Mouse (Mus musculus) forebrain, embryonic 14.5 days (tissue): Measurements from ENCODE around the gene Cep250. TPM values are rescaled to one million over a fixed set of nuclear protein-coding genes. Genes with fewer than 3 reads are reported as not detected.

Experiments used
- ATAC-seq: fragments of 200-750 bp; cut with Nextera tagmentation; 2 replicates; pipeline ENCODE4 v1.8.0; 2017; ENCODE audit warnings: mild to moderate bottlenecking, moderate library complexity
- DNase-seq: peaks from one replicate; pipeline ENCODE4 v3.0.0-alpha.2; 2015; ENCODE audit warnings: low spot score
- H3K27ac ChIP-seq: fragments of 300-500 bp; sonication (generic); 2 replicates; pipeline ENCODE4 v1.5.1; 2014; ENCODE audit warnings: low read depth, mild to moderate bottlenecking, control low read depth, low read length, moderate library complexity
- H3K27me3 ChIP-seq: fragments of 300-500 bp; sonication (generic); replicated peaks from 2 replicates; pipeline ENCODE4 v1.6.1; 2014; ENCODE audit warnings: low read length, control low read depth, mixed read lengths; ENCODE audit not compliant: control insufficient read depth, insufficient read depth
- H3K36me3 ChIP-seq: fragments of 300-500 bp; sonication (generic); 2 replicates; pipeline ENCODE4 v1.6.1; 2014; ENCODE audit warnings: low read length, control low read depth; ENCODE audit not compliant: control insufficient read depth, insufficient read depth
- H3K4me1 ChIP-seq: fragments of 300-500 bp; sonication (generic); 2 replicates; pipeline ENCODE4 v1.6.1; 2014; ENCODE audit warnings: antibody characterized with exemption, low read length, control low read depth; ENCODE audit not compliant: control insufficient read depth, insufficient read depth
- H3K4me2 ChIP-seq: fragments of 300-500 bp; sonication (generic); 2 replicates; pipeline ENCODE4 v1.6.1; 2014; ENCODE audit warnings: mild to moderate bottlenecking, control low read depth, low read length
- H3K4me3 ChIP-seq: fragments of 300-500 bp; sonication (generic); 2 replicates; pipeline ENCODE4 v1.5.1; 2014; ENCODE audit warnings: low read depth, low read length, control low read depth
- H3K9ac ChIP-seq: fragments of 300-500 bp; sonication (generic); 2 replicates; pipeline ENCODE4 v1.6.1; 2014; ENCODE audit warnings: mild to moderate bottlenecking, low read length, control low read depth, moderate library complexity
- H3K9me3 ChIP-seq: fragments of 300-500 bp; sonication (generic); replicated peaks from 2 replicates; pipeline ENCODE4 v1.6.1; 2016; ENCODE audit warnings: low read length, control low read depth, mixed read lengths; ENCODE audit not compliant: control insufficient read depth
- whole genome bisulfite sequencing: fragments of 180-500 bp; shearing (Covaris S2); extraction: QIAGEN DNeasy Blood & Tissue Kit; methylation state at CpG from one replicate; pipeline ENCODE4 v1.1.7; 2014; 5-methylcytosine and 5-hydroxymethylcytosine counted together
- polyA plus RNA-seq: library from polyadenylated mRNA; unstranded; fragments of >200 nt; fragmentation: Nextera tagmentation; extraction: Ambion mirVana; gene quantifications from 2 replicates; pipeline ENCODE4 v1.2.1, GENCODE M21; 2014

The Cep250 gene
- polyA plus RNA-seq, 1 experiment from 2014 or later = 7.0 TPM

DNA sequence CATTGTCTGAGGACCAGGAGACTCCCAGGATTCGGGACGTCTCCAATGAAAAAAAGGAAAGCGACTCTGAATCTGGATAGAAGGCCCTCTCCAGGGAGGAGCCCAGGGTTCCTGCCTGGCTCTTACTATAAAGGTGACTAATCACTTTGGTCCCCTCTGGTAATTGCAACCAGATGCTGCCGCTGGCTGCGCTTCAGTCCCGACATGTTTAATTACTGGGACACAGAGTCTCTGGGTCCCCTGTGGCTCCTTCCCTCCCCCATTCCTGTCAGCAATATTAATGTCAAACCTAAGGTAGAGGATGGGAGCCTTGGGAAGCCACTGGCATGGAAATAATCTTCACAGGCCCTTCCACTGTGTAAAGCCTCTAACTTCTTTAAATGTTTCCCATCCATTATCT is 6.9 kb upstream of the Cep250 start:
- ATAC-seq (no peak), DNase-seq (no peak)
- H3K9me3 ChIP-seq = no peaks in the 10 kb centered on the region
- H3K4me1 ChIP-seq = no peaks in the 10 kb centered on the region
- no peak overlapping the region for H3K27ac ChIP-seq
- H3K4me3 ChIP-seq = no peak overlapping the region
- no peaks in the 10 kb centered on the region for H3K36me3 ChIP-seq
- no peak overlapping the region for H3K9ac ChIP-seq
- 16% methylated on average over 6 of the region's 6 CpGs for WGBS
- no peak overlapping the region for H3K4me2 ChIP-seq
- H3K27me3 ChIP-seq = no peaks in the 10 kb centered on the region

GRCm38 (mm10) chr2:155952006-155952405 is 4.3 kb upstream of the Cep250 start:
- no peak overlapping the region for H3K4me3 ChIP-seq
- no peak overlapping the region for H3K9ac ChIP-seq
- no peaks in the 10 kb centered on the region for H3K4me1 ChIP-seq
- no peaks in the 10 kb centered on the region for H3K27me3 ChIP-seq
- no peak overlapping the region for H3K4me2 ChIP-seq
- H3K27ac ChIP-seq = no peak overlapping the region
- H3K9me3 ChIP-seq = no peaks in the 10 kb centered on the region
- ATAC-seq (no peak), DNase-seq (peak; percentile 81)
- H3K36me3 ChIP-seq = no peaks in the 10 kb centered on the region

- no peak for ATAC-seq
- 95% methylated on average over 5 of the region's 5 CpGs for WGBS
- Histone ChIP-seq H3K36me3 (peaks cover 30% of the 10 kb centered on the region), H3K9me3 (no peaks in the 10 kb centered on the region), H3K27ac (no peak overlapping the region), H3K4me1 (peaks cover 4% of the 10 kb centered on the region; the same call in 1 of the 2 replicates), H3K9ac (no peak overlapping the region), H3K4me2 (no peak overlapping the region), H3K27me3 (no peaks in the 10 kb centered on the region), H3K4me3 (no peak overlapping the region)
- DNase-seq = no peak
Observed at GRCm38 (mm10) chr2:155959981-155960380, 3.7 kb downstream of the Cep250 start.

- no peaks in the 10 kb centered on the region for H3K9me3 ChIP-seq
- no peak for ATAC-seq
- no peak overlapping the region for H3K9ac ChIP-seq
- H3K4me1 ChIP-seq = peaks cover 4% of the 10 kb centered on the region; the same call in 1 of the 2 replicates
- 83% methylated on average over 10 of the region's 10 CpGs for WGBS
- no peak overlapping the region for H3K27ac ChIP-seq
- H3K4me2 ChIP-seq = no peak overlapping the region
- H3K27me3 ChIP-seq = no peaks in the 10 kb centered on the region
- no peak for DNase-seq
- H3K36me3 ChIP-seq = peaks cover 45% of the 10 kb centered on the region
- H3K4me3 ChIP-seq = no peak overlapping the region
Observed at GRCm38 (mm10) chr2:155961862-155962261, 5.6 kb downstream of the Cep250 start.

- DNase-seq (peak; percentile 70), ATAC-seq (no peak)
- 50% methylated on average over 1 of the region's 1 CpGs for WGBS
- Histone ChIP-seq H3K4me2 (no peak overlapping the region), H3K9ac (no peak overlapping the region), H3K36me3 (peaks cover 57% of the 10 kb centered on the region), H3K27me3 (no peaks in the 10 kb centered on the region), H3K4me3 (no peak overlapping the region), H3K27ac (no peak overlapping the region), H3K9me3 (no peaks in the 10 kb centered on the region), H3K4me1 (no peaks in the 10 kb centered on the region)
Observed at GRCm38 (mm10) chr2:155962991-155963390, 6.7 kb downstream of the Cep250 start.

DNA sequence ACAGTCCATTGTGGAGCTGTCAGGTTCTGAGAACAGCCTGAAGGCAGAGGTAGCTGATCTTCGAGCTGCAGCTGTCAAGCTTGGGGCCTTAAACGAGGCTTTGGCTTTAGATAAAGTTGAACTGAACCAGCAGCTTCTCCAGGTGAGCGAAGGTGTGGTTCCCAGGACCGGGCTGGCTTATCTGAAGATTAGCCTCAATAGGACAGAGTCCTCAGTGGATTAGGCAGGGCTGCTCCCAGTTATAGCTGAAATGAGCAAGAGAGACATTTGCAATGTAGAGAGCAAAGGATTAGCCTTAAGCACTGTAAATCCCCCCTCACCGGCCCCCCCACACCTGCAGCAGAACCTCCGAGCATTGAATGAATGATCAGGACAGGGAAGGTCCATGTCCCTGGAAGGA is 17.1 kb downstream of the Cep250 start:
- no peaks in the 10 kb centered on the region for H3K27me3 ChIP-seq
- H3K4me2 ChIP-seq = no peak overlapping the region
- peaks cover 87% of the 10 kb centered on the region for H3K36me3 ChIP-seq
- no peak overlapping the region for H3K27ac ChIP-seq
- no peaks in the 10 kb centered on the region for H3K9me3 ChIP-seq
- WGBS = 84% methylated on average over 6 of the region's 6 CpGs
- no peaks in the 10 kb centered on the region for H3K4me1 ChIP-seq
- H3K9ac ChIP-seq = no peak overlapping the region
- no peak overlapping the region for H3K4me3 ChIP-seq
- no peak for DNase-seq
- ATAC-seq = no peak

DNA sequence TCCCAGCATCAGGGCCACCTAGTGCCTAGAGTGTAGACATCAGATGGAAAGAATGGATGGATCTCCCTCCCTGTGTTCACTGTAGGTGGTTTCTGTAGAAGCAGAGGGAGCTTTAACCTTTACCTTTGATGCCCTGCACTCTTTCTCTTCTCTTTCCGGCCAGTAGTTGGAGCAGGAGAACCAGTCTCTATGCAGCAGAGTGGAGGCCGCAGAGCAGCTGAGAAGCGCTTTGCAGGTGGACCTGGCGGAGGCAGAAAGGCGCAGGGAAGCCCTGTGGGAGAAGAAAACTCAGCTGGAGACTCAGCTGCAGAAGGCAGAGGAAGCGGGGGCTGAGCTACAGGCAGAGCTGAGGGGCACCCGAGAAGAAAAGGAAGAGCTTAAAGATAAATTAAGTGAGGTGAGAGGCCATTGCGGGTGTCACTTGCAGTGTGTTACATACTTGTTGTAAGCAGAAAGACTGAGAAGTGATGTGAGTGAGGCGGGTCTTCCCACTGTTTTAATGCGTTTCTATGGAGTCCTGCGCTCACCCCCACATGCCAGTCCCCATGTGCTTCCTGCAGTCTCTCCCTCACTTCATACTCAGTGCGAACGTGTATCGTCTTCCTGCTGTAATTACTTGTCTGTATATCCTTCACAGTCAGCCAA is 18.0 kb downstream of the Cep250 start:
- no peak for DNase-seq
- Histone ChIP-seq H3K4me1 (no peaks in the 10 kb centered on the region), H3K4me2 (no peak overlapping the region), H3K4me3 (no peak overlapping the region), H3K9me3 (no peaks in the 10 kb centered on the region), H3K36me3 (peaks cover 87% of the 10 kb centered on the region), H3K9ac (no peak overlapping the region), H3K27me3 (no peaks in the 10 kb centered on the region), H3K27ac (no peak overlapping the region)
- no peak for ATAC-seq
- WGBS = 86% methylated on average over 14 of the region's 14 CpGs

DNA sequence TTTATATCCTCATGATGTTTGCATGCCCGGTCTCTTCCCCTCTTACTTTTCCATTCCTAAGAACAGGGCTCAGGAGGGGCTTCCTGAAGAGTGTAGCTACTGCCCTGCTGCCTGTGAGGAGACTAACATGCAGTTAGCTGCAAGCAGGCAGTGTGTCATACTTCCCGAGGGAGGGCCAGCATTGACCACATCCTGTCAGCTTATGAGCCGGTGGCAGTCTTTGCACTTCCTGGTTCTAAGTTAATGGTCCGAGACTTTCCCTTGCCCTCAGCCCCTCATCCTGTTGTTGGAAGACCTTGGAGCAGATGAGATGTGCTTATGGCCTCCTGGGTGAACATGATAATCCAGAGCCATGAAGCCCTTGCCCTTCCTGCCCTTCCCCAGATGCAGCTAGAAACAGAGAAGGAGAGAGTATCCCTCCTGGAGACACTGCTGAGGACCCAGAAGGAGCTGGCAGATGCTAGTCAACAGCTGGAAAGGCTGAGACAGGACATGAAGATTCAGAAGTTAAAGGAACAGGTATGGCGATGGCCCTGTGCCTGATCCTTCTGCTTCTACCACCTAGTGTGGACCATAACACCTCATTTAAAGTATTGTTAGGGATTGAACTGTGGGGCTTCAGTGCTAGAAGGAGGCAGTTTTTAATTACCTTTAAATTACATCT is 23.2 kb downstream of the Cep250 start:
- Histone ChIP-seq H3K27ac (no peak overlapping the region), H3K9ac (no peak overlapping the region), H3K4me3 (no peak overlapping the region), H3K4me2 (no peak overlapping the region), H3K9me3 (no peaks in the 10 kb centered on the region), H3K4me1 (no peaks in the 10 kb centered on the region), H3K36me3 (peaks cover 91% of the 10 kb centered on the region), H3K27me3 (no peaks in the 10 kb centered on the region)
- 88% methylated on average over 5 of the region's 5 CpGs for WGBS
- no peak for DNase-seq
- no peak for ATAC-seq

DNA sequence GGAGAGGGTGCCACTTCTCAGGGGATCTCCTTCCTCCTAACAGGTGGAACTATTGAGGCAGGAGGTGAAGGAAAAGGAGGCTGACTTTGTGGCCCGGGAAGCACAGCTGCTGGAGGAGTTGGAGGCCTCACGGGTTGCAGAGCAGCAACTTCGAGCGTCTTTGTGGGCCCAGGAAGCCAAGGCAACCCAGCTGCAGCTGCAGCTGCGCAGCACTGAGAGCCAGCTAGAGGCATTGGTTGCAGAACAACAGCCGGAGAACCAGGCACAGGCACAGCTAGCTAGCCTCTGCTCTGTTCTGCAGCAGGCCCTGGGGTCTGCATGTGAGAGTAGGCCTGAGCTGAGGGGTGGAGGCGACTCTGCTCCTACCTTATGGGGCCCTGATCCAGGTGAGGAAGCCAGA is 29.5 kb downstream of the Cep250 start:
- Histone ChIP-seq H3K4me3 (no peak overlapping the region), H3K4me2 (no peak overlapping the region), H3K9me3 (no peaks in the 10 kb centered on the region), H3K36me3 (peaks cover 98% of the 10 kb centered on the region), H3K4me1 (no peaks in the 10 kb centered on the region), H3K27me3 (no peaks in the 10 kb centered on the region), H3K27ac (no peak overlapping the region), H3K9ac (no peak overlapping the region)
- WGBS = 83% methylated on average over 7 of the region's 7 CpGs
- no peak for ATAC-seq
- no peak for DNase-seq
